ENCODE assay signal across 27 mouse cellular contexts in the genomic region with DNA sequence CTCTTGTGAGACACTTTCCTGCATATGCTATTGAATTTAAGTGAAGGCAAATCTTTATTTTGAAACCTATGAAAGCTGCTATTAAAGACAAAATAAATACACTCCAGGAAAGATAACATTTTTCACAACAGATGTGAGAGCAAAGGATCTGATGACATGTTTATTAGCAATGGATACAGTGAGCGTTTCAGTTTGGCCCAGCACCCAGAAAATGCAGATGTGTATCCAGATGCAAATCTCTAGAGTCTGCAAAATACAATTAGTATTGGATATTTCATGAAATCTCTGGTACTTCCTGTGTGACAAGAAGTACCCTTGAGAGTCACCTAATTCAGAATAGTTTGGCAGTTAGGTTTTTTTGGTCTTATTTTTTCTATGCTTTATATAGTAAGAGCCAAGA.
DNase-seq lines count a peak whose midpoint lies in the region; ATAC-seq and TF ChIP-seq lines count a peak whose summit lies in the region.
"Had no signal": no experiment of that assay in that cellular context is flagged by ENCODE, and none has a peak within 500 bp of the region (broad histone marks: within the 10 kb centered on the region; RNA-seq: fewer than 3 reads in every experiment).

No protein-coding gene starts in this region.

- no peak for ATAC-seq in stomach, postnatal 0 days (ENCODE audit: low FRiP score, low TSS enrichment)
- no peak for ATAC-seq in monocyte, adult 5-6 weeks (replicated peaks; ENCODE audit: insufficient number of reproducible peaks, low FRiP score, low TSS enrichment, poor library complexity, severe bottlenecking)
- ATAC-seq: forebrain, embryonic 14.5 days; forebrain, postnatal 0 days; hindbrain, postnatal 0 days had no signal

- WGBS in kidney, adult 2 months = 51% methylated on average over 1 of the region's 1 CpGs
- 42% methylated on average over 1 of the region's 1 CpGs for WGBS in stomach, postnatal 0 days

- H3K27ac ChIP-seq in kidney, adult 2 months (ENCODE audit: insufficient read depth, low read depth, low read length) = no peak overlapping the region
- H3K27ac ChIP-seq in embryonic fibroblast, embryonic 13.5 days (ENCODE audit: insufficient read depth, low read length) = peak overlapping the region; percentile 93; the same call in 1 of the 2 replicates
- no peak overlapping the region for H3K27ac ChIP-seq in stomach, postnatal 0 days (replicated peaks)
- H3K27ac ChIP-seq: gastrocnemius, adult 2 months; heart, embryonic 15.5 days; hindbrain, embryonic 14.5 days; hindbrain, postnatal 0 days had no signal

- no peak overlapping the region for H3K9ac ChIP-seq in stomach, postnatal 0 days (ENCODE audit: low read length)
- H3K9ac ChIP-seq: forebrain, postnatal 0 days; heart, embryonic 12.5 days; heart, embryonic 15.5 days; hindbrain, embryonic 14.5 days had no signal

- no peak for TF ChIP-seq EP300 in stomach, postnatal 0 days (optimal IDR thresholded peaks at IDR 0.05)

- TF ChIP-seq CTCF in kidney, adult 2 months (conservative IDR thresholded peaks at IDR 0.05; ENCODE audit: insufficient read depth, insufficient read length, low read depth, low read length) = no peak
- TF ChIP-seq CTCF in embryonic fibroblast, embryonic 13.5 days (IDR thresholded peaks at IDR 0.05; ENCODE audit: borderline replicate concordance, insufficient read depth, low read length) = no peak
- TF ChIP-seq CTCF in stomach, postnatal 0 days (IDR thresholded peaks at IDR 0.05; ENCODE audit: low read depth) = no peak

- H3K9me3 ChIP-seq in stomach, postnatal 0 days (ENCODE audit: control insufficient read depth, low read length) = no peaks in the 10 kb centered on the region
- H3K9me3 ChIP-seq: G1E; heart, embryonic 12.5 days; heart, embryonic 15.5 days had no signal

- peak; percentile 57 for DNase-seq in heart, adult 11 months
- no peak for DNase-seq in heart, postnatal 4 days
- peak; percentile 4 to 12 for DNase-seq in kidney, postnatal 4 days
- DNase-seq in kidney, adult 2 months = no peak
- DNase-seq in 3T3-L1 (ENCODE audit: low read depth, low spot score) = peak; percentile 61
- no peak for DNase-seq in stomach, postnatal 0 days (ENCODE audit: low spot score)
- DNase-seq: adrenal gland, adult 8-10 months; adrenal gland, postnatal 25 days; B cell, adult 2 months; cerebellum, adult 18-20 months; cerebellum, adult 9-10 months; cerebellum, postnatal 14 days; forebrain, postnatal 0 days; gastrocnemius, adult 2 months; gastrocnemius, postnatal 14 days; heart, adult 18-20 months; heart, postnatal 10 days; heart, postnatal 36 days had no signal

- no peak for TF ChIP-seq POLR2A in kidney, adult 2 months (IDR thresholded peaks at IDR 0.05; ENCODE audit: low read depth, low read length)
- TF ChIP-seq POLR2A in embryonic fibroblast, embryonic 13.5 days (IDR thresholded peaks at IDR 0.05; ENCODE audit: low read depth, low read length) = no peak

- no peak overlapping the region for H3K4me2 ChIP-seq in stomach, postnatal 0 days (replicated peaks; ENCODE audit: low read depth)
- H3K4me2 ChIP-seq: heart, embryonic 12.5 days; heart, embryonic 15.5 days; hindbrain, embryonic 14.5 days had no signal

- H3K27me3 ChIP-seq in kidney, adult 2 months (replicated peaks; ENCODE audit: control insufficient read depth, insufficient read depth, low read length) = no peaks in the 10 kb centered on the region
- no peaks in the 10 kb centered on the region for H3K27me3 ChIP-seq in stomach, postnatal 0 days (ENCODE audit: control insufficient read depth, insufficient read depth, low read length)
- H3K27me3 ChIP-seq: CH12.LX; heart, embryonic 12.5 days; heart, embryonic 15.5 days had no signal

- no peaks in the 10 kb centered on the region for H3K36me3 ChIP-seq in kidney, adult 2 months (ENCODE audit: control insufficient read depth, insufficient read depth, low read length)
- no peaks in the 10 kb centered on the region for H3K36me3 ChIP-seq in stomach, postnatal 0 days (ENCODE audit: control insufficient read depth, insufficient read depth, low read length)
- H3K36me3 ChIP-seq: G1E; heart, embryonic 12.5 days; heart, embryonic 15.5 days had no signal

- no peak overlapping the region for H3K4me3 ChIP-seq in kidney, adult 2 months (ENCODE audit: insufficient read depth, low read depth, low read length)
- no peak overlapping the region for H3K4me3 ChIP-seq in embryonic fibroblast, embryonic 13.5 days (ENCODE audit: insufficient read depth, low read length)
- no peak overlapping the region for H3K4me3 ChIP-seq in stomach, postnatal 0 days (ENCODE audit: low read depth, low read length)
- H3K4me3 ChIP-seq: gastrocnemius, adult 2 months; heart, embryonic 12.5 days; heart, embryonic 15.5 days had no signal

- no peaks in the 10 kb centered on the region for H3K4me1 ChIP-seq in kidney, adult 2 months (ENCODE audit: control insufficient read depth, insufficient read depth, low read length)
- 0 out of 2 replicates have a peak, but pooled peaks cover 2% of the 10 kb centered on the region for H3K4me1 ChIP-seq in embryonic fibroblast, embryonic 13.5 days (ENCODE audit: control insufficient read depth, insufficient read depth, low read length)
- H3K4me1 ChIP-seq in stomach, postnatal 0 days (replicated peaks; ENCODE audit: control insufficient read depth, insufficient read depth) = no peaks in the 10 kb centered on the region
- H3K4me1 ChIP-seq: heart, embryonic 12.5 days; heart, embryonic 15.5 days had no signal

Comparison
In these comparisons a context has a peak if more than half of its experiments do, and no peak if none do; other contexts are left out.
1. DNase-seq: peak in heart, adult 11 months (single experiment), kidney, postnatal 4 days (2 of 2) and 3T3-L1 (single experiment); none in heart, postnatal 4 days (single experiment), kidney, adult 2 months (single experiment) and stomach, postnatal 0 days (single experiment).